Mouse (Mus musculus) midbrain, embryonic 16.5 days (tissue): Measurements from ENCODE around the gene Supt3. TPM values are rescaled to one million over a fixed set of nuclear protein-coding genes. Genes with fewer than 3 reads are reported as not detected.
A peak's percentile ranks its signal among the peaks of the same experiment; 100 is the strongest.

ENCODE experiments used
- ATAC-seq: fragments of 200-750 bp; cut with Nextera tagmentation; 2 replicates; pipeline ENCODE4 v1.8.0; 2017; ENCODE audit warnings: moderate TSS enrichment
- H3K27ac ChIP-seq: fragments of 300-500 bp; sonication (generic); 2 replicates; pipeline ENCODE4 v1.5.1; 2014; ENCODE audit warnings: mild to moderate bottlenecking, low read length, mixed read lengths
- H3K27me3 ChIP-seq: fragments of 300-500 bp; sonication (generic); 2 replicates; pipeline ENCODE4 v1.6.1; 2014; ENCODE audit warnings: low read depth, low read length, mixed read lengths; ENCODE audit not compliant: control insufficient read depth, insufficient read depth
- H3K36me3 ChIP-seq: fragments of 300-500 bp; sonication (generic); 2 replicates; pipeline ENCODE4 v1.6.1; 2014; ENCODE audit warnings: mild to moderate bottlenecking, low read length, moderate library complexity, mixed read lengths; ENCODE audit not compliant: control insufficient read depth, insufficient read depth
- H3K4me1 ChIP-seq: fragments of 300-500 bp; sonication (generic); 2 replicates; pipeline ENCODE4 v1.6.1; 2014; ENCODE audit warnings: mild to moderate bottlenecking, low read length, mixed read lengths; ENCODE audit not compliant: control insufficient read depth, insufficient read depth
- H3K4me2 ChIP-seq: fragments of 300-500 bp; sonication (generic); 2 replicates; pipeline ENCODE4 v1.6.1; 2014; ENCODE audit warnings: mild to moderate bottlenecking, low read length, mixed read lengths
- H3K4me3 ChIP-seq: fragments of 300-500 bp; sonication (generic); 2 replicates; pipeline ENCODE4 v1.5.1; 2014; ENCODE audit warnings: low read depth, mild to moderate bottlenecking, low read length, moderate library complexity, mixed read lengths
- H3K9ac ChIP-seq: fragments of 300-500 bp; sonication (generic); 2 replicates; pipeline ENCODE4 v1.6.1; 2014; ENCODE audit warnings: low read depth, low read length, mixed read lengths
- H3K9me3 ChIP-seq: fragments of 300-500 bp; sonication (generic); replicated peaks from 2 replicates; pipeline ENCODE4 v1.6.1; 2014; ENCODE audit warnings: mild to moderate bottlenecking, low read length, mixed read lengths; ENCODE audit not compliant: control insufficient read depth, poor library complexity, severe bottlenecking
- WGBS: fragments of 180-500 bp; shearing (Covaris S2); extraction: QIAGEN DNeasy Blood & Tissue Kit; methylation state at CpG from one replicate; pipeline ENCODE4 v1.1.7; 2014; 5-methylcytosine and 5-hydroxymethylcytosine counted together
- polyA plus RNA-seq: library from polyadenylated mRNA; unstranded; fragments of >200 nt; fragmentation: Nextera tagmentation; extraction: Ambion mirVana; gene quantifications from 2 replicates; pipeline ENCODE4 v1.2.1, GENCODE M21; 2015

Supt3 gene
- polyA plus RNA-seq, 1 experiment from 2014 or later: 21.8 TPM

DNA sequence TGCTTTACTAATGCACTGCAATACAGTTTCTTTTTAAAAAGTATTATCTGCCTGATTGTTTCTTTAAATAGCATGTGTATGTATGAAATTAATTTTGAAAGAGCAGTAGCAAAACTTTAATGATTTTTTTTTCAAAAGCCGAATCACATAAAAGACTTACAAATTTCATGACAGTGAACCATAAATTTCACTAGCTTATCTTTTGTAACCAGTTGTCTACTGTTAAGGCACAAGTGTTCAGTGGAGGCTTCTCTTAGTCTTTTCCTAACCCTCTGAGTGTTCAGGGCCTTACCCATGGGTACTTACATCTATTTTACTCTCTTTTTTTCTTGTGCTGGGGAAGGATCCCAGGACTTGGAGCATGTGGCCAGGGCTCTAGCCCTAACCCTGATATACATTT is 30.1 kb downstream of the Supt3 start:
- Histone ChIP-seq H3K27me3 (no peaks in the 10 kb centered on the region), H3K36me3 (no peaks in the 10 kb centered on the region), H3K4me1 (no peaks in the 10 kb centered on the region), H3K9me3 (no peaks in the 10 kb centered on the region), H3K9ac (no peak overlapping the region), H3K4me2 (no peak overlapping the region), H3K27ac (no peak overlapping the region), H3K4me3 (no peak overlapping the region)
- 89% methylated on average over 1 of the region's 1 CpGs for WGBS
- ATAC-seq: no peak

DNA sequence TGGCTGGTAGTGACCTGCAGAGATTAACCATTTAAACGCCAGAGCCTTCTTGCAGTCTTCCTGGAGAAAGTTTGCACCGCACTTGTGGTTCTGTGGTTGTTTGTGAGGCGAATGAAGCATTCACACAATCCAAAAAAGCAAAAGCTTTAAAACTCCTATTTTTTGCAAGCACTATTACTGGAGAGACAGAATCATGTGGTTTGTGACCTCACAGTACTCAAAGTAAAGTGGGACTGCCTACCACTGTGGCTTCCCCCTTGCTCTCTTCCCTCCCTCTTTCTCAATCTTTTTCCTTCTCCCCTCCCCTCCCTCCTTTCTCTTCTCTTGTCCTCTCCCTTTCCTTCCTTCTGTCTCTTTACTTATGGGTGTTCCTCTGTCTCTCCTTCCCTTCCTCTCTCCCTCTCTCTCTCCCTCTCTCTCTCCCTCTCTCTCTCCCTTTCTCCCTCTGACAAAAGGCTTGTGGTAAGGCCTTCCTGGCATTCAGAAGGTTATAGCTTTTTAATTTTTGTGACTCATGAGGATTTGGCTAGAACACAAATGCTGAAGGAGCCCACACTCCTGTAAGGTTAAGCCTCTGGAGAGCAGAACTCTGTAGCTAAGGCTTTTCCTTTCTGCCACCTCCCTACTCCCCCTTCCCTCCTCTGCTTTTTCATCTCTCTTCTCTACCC is 37.7 kb downstream of the Supt3 start, which contains the start of gene Runx2:
Runx2 (minus strand) TSS at position 290 of the 668 bp plus-strand sequence.
- Histone ChIP-seq H3K9ac (no peak within 1 kb of the TSS), H3K9me3 (no peaks in the 10 kb centered on the region), H3K4me1 (peaks cover 5% of the 10 kb centered on the region; the same call in 1 of the 2 replicates), H3K27ac (no peak within 1 kb of the TSS), H3K4me3 (no peak within 1 kb of the TSS), H3K4me2 (peak within 1 kb of the TSS; percentile 20; the same call in 1 of the 2 replicates), H3K27me3 (no peaks in the 10 kb centered on the region), H3K36me3 (no peaks in the 10 kb centered on the region)
- 29% methylated on average over 3 of the region's 3 CpGs for WGBS
- ATAC-seq: no peak

GRCm38 (mm10) chr17:44818825-44819224 is 41.9 kb downstream of the Supt3 start:
- 83% methylated on average over 2 of the region's 2 CpGs for WGBS
- Histone ChIP-seq H3K4me2 (no peak overlapping the region), H3K27me3 (no peaks in the 10 kb centered on the region), H3K4me1 (peaks cover 5% of the 10 kb centered on the region; the same call in 1 of the 2 replicates), H3K4me3 (no peak overlapping the region), H3K9me3 (no peaks in the 10 kb centered on the region), H3K9ac (no peak overlapping the region), H3K36me3 (no peaks in the 10 kb centered on the region), H3K27ac (no peak overlapping the region)
- ATAC-seq: no peak

- no peak overlapping the region for H3K4me3 ChIP-seq
- no peaks in the 10 kb centered on the region for H3K27me3 ChIP-seq
- H3K4me1 ChIP-seq: peaks cover 4% of the 10 kb centered on the region; the same call in 1 of the 2 replicates
- H3K27ac ChIP-seq: no peak overlapping the region
- H3K36me3 ChIP-seq: no peaks in the 10 kb centered on the region
- H3K4me2 ChIP-seq: no peak overlapping the region
- no peak overlapping the region for H3K9ac ChIP-seq
- WGBS: 61% methylated on average over 4 of the region's 4 CpGs
- no peaks in the 10 kb centered on the region for H3K9me3 ChIP-seq
- ATAC-seq: no peak
Measured at GRCm38 (mm10) chr17:44819816-44820215, 42.9 kb downstream of the Supt3 start.

DNA sequence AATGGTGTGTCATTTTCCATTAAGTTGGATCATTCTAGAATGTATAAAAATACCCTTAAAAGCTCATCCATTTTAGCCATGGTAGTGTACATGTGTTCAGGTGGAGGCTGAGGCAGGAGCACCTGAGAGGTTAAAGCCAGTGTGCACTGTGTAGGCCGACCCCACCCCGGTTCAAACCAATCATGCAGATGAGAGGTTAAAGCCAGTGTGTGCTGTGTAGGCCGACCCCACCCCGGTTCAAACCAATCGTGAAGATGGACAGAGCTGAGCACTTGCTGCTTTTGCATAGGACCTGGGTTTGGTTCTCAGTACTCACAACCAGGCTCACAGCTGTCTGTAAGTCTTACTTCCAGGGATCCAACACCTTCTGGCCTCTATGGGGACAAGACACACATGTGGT is 45.0 kb downstream of the Supt3 start:
- Histone ChIP-seq H3K4me1 (no peaks in the 10 kb centered on the region), H3K4me3 (no peak overlapping the region), H3K4me2 (no peak overlapping the region), H3K36me3 (no peaks in the 10 kb centered on the region), H3K9me3 (no peaks in the 10 kb centered on the region), H3K27ac (no peak overlapping the region), H3K27me3 (no peaks in the 10 kb centered on the region), H3K9ac (no peak overlapping the region)
- ATAC-seq: no peak; the same call in 1 of the 2 replicates
- WGBS: 90% methylated on average over 5 of the region's 5 CpGs

GRCm38 (mm10) chr17:44827124-44827523 is 50.2 kb downstream of the Supt3 start:
- no peak overlapping the region for H3K4me3 ChIP-seq
- H3K9me3 ChIP-seq: no peaks in the 10 kb centered on the region
- no peak overlapping the region for H3K4me2 ChIP-seq
- H3K36me3 ChIP-seq: no peaks in the 10 kb centered on the region
- 86% methylated on average over 3 of the region's 3 CpGs for WGBS
- no peak for ATAC-seq
- no peak overlapping the region for H3K27ac ChIP-seq
- H3K27me3 ChIP-seq: no peaks in the 10 kb centered on the region
- H3K4me1 ChIP-seq: no peaks in the 10 kb centered on the region
- H3K9ac ChIP-seq: no peak overlapping the region

GRCm38 (mm10) chr17:44827964-44828363 is 51.0 kb downstream of the Supt3 start:
- no peaks in the 10 kb centered on the region for H3K9me3 ChIP-seq
- H3K9ac ChIP-seq: no peak overlapping the region
- no peaks in the 10 kb centered on the region for H3K4me1 ChIP-seq
- H3K27me3 ChIP-seq: no peaks in the 10 kb centered on the region
- H3K4me2 ChIP-seq: no peak overlapping the region
- no peak overlapping the region for H3K4me3 ChIP-seq
- 89% methylated on average over 4 of the region's 4 CpGs for WGBS
- no peaks in the 10 kb centered on the region for H3K36me3 ChIP-seq
- no peak overlapping the region for H3K27ac ChIP-seq
- no peak for ATAC-seq

DNA sequence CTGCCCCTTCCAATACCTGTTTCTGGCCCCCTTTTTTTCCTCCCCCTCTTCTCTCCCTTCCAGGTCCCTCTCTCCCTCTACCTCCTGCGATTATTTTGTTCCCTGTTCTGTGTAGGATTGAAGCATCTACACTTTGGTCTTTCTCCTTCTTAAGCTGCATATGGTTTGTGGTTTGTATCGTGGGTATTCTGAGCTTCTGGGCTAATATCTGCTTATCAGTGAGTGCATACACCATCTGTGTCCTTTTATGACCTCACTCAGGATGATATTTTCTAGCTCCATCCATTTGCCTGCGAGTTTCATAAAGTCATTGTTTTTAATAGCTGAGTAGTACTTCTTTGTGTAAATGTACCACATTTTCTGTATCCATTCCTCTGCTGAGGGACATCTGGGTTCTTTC is 52.6 kb downstream of the Supt3 start:
- no peak for ATAC-seq
- Histone ChIP-seq H3K27me3 (no peaks in the 10 kb centered on the region), H3K4me2 (no peak overlapping the region), H3K4me3 (no peak overlapping the region), H3K4me1 (no peaks in the 10 kb centered on the region), H3K9me3 (no peaks in the 10 kb centered on the region), H3K27ac (no peak overlapping the region), H3K9ac (no peak overlapping the region), H3K36me3 (no peaks in the 10 kb centered on the region)
- WGBS: 94% methylated on average over 3 of the region's 3 CpGs

DNA sequence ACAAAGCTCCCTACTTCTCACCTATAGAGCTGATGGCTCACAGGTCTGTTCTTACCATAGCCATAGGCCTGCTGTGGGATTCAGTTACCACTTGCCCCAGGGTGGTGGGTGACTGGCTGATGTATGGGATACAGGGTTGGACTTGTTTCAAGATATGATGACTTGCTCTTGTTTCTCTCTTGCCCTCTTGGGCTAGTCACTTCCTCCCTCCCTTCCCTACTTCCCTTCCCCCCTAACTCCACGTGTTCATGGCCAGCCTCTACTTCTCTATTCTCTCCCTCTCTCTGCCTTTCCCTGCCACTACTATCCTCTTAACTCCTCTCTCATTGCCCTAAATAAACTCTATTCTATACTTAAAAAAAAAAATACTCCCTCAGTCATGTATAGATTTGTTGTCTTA is 54.2 kb downstream of the Supt3 start:
- Histone ChIP-seq H3K36me3 (no peaks in the 10 kb centered on the region), H3K4me3 (no peak overlapping the region), H3K27me3 (no peaks in the 10 kb centered on the region), H3K27ac (no peak overlapping the region), H3K9ac (no peak overlapping the region), H3K4me1 (no peaks in the 10 kb centered on the region), H3K4me2 (no peak overlapping the region), H3K9me3 (no peaks in the 10 kb centered on the region)
- 78% methylated on average over 1 of the region's 1 CpGs for WGBS
- ATAC-seq: no peak
